8 mouse cellular contexts compared by ENCODE assay signal in genomic region chr1:156037144-156037583, GRCm38 (mm10). TPM values are rescaled to one million over a fixed set of nuclear protein-coding genes. Genes with fewer than 3 reads are reported as not detected.
DNase-seq lines count a peak whose midpoint lies in the region; ATAC-seq and TF ChIP-seq lines count a peak whose summit lies in the region.

No protein-coding gene starts in this region.

- H3K9ac ChIP-seq in limb, embryonic 14.5 days (ENCODE audit: low read depth, low read length, severe bottlenecking) = no peak overlapping the region

- WGBS in limb, embryonic 14.5 days = 54% methylated on average over 5 of the region's 5 CpGs

- no peaks in the 10 kb centered on the region for H3K9me3 ChIP-seq in limb, embryonic 14.5 days (ENCODE audit: control insufficient read depth, low read length)

- H3K4me1 ChIP-seq in limb, embryonic 14.5 days (ENCODE audit: control insufficient read depth, insufficient read depth, low read length) = peaks cover 14% of the 10 kb centered on the region

- peaks cover 17% of the 10 kb centered on the region for H3K36me3 ChIP-seq in limb, embryonic 14.5 days (ENCODE audit: control insufficient read depth, insufficient read depth, low read length)

- intact Hi-C loops in heart, postnatal 10 days (cut with DNase I) = no loop called here
- intact Hi-C loops in left cerebral cortex, postnatal 14 days (cut with DNase I) = loop anchor here (2.0 kb wide), 1 partner anchor 64 kb away; the partner anchor contains the start of gene Cep350

- ATAC-seq in common myeloid progenitor, adult 5-6 weeks (replicated peaks; ENCODE audit: low read depth, poor library complexity, severe bottlenecking) = peak; percentile 5; the same call in 1 of the 2 replicates
- ATAC-seq in limb, embryonic 14.5 days (ENCODE audit: low FRiP score, low read depth) = no peak

- H3K27ac ChIP-seq in limb, embryonic 14.5 days (replicated peaks; ENCODE audit: low read depth, low read length) = no peak overlapping the region

- H3K4me3 ChIP-seq in limb, embryonic 14.5 days (replicated peaks; ENCODE audit: low read length) = peak overlapping the region; percentile 16; the same call in 1 of the 2 replicates

- H3K27me3 ChIP-seq in limb, embryonic 14.5 days (ENCODE audit: control insufficient read depth, insufficient read depth, low read length) = no peaks in the 10 kb centered on the region

- TF ChIP-seq POLR2A in limb, embryonic 14.5 days (IDR thresholded peaks at IDR 0.05; ENCODE audit: borderline replicate concordance, extremely low read depth, insufficient read depth, insufficient read length) = no peak

- DNase-seq in adrenal gland, adult (ENCODE audit: inconsistent age in 2 of 2, low spot score in 1 of 2) = peak; percentile 54 to 85
- no peak for DNase-seq in adrenal gland, postnatal 4 days (ENCODE audit: low spot score in 2 of 2)
- peak; percentile 41 to 49 for DNase-seq in B cell, adult 2 months
- peak; percentile 35 to 49 for DNase-seq in heart, postnatal 10 days
- DNase-seq in limb, embryonic 14.5 days (ENCODE audit: low spot score) = no peak
- peak; percentile 27 for DNase-seq in natural killer cell, adult 2 months (ENCODE audit: low spot score in 2 of 2)
- no peak for DNase-seq in left cerebral cortex, postnatal 14 days (ENCODE audit: low spot score in 2 of 2)

- H3K4me2 ChIP-seq in limb, embryonic 14.5 days (replicated peaks; ENCODE audit: low read depth, low read length, severe bottlenecking) = peak overlapping the region; percentile 54; the same call in 1 of the 2 replicates

RNA-seq across cellular contexts. Expression of gene Tor1aip1, which starts 0.9 kb away (rescaled TPM):
- total RNA-seq in adrenal gland, postnatal 4 days (2021) = 10 to 100 TPM; 82.4 to 87.5 TPM
- 31.1 and 54.0 TPM in 2 replicates for total RNA-seq in common myeloid progenitor, adult 5-6 weeks (2017)
- 10 to 100 TPM; 65.2 to 74.2 TPM for total RNA-seq in heart, postnatal 10 days (2021)
- polyA plus RNA-seq in limb, embryonic 14.5 days (2012; rRNA removed) = 22.4 and 27.2 TPM in 2 replicates
- 45.6 and 49.7 TPM in 2 replicates for polyA plus RNA-seq in limb, embryonic 14.5 days (2014; fragmentation: Nextera tagmentation; extraction: Ambion mirVana)
- 10 to 100 TPM; 22.6 to 24.9 TPM for total RNA-seq in left cerebral cortex, postnatal 14 days (2021)

RNA-seq across cellular contexts. Expression of gene Tor1aip2, which starts 2.0 kb away (rescaled TPM):
- total RNA-seq in adrenal gland, postnatal 4 days (2021) = 100 to 1,000 TPM; 135 to 136 TPM
- total RNA-seq in common myeloid progenitor, adult 5-6 weeks (2017) = 61.8 and 76.6 TPM in 2 replicates
- 10 to 100 TPM; 58.8 to 62.2 TPM for total RNA-seq in heart, postnatal 10 days (2021)
- 94.4 and 107 TPM in 2 replicates for polyA plus RNA-seq in limb, embryonic 14.5 days (2012; rRNA removed)
- polyA plus RNA-seq in limb, embryonic 14.5 days (2014; fragmentation: Nextera tagmentation; extraction: Ambion mirVana) = 121 and 123 TPM in 2 replicates
- total RNA-seq in left cerebral cortex, postnatal 14 days (2021) = 10 to 100 TPM; 53.6 to 55.9 TPM

Comparison
In these comparisons a context has a peak if more than half of its experiments do, and no peak if none do; other contexts are left out.
1. DNase-seq: peak in adrenal gland, adult (2 of 2), B cell, adult 2 months (2 of 2), heart, postnatal 10 days (2 of 2) and natural killer cell, adult 2 months (2 of 2); none in adrenal gland, postnatal 4 days (0 of 2), limb, embryonic 14.5 days (single experiment) and left cerebral cortex, postnatal 14 days (0 of 2).